Mouse (Mus musculus) lung, adult 18-20 months (tissue): ENCODE measurements around the gene Zfp949.
"Not testable (repeated sequence)": the region's sequence is repeated elsewhere in the genome, so short reads cannot be mapped to it uniquely, and the experiment has no call there.

ENCODE experiments used
- DNase-seq, 2 experiments: peaks; one replicate each; pipeline ENCODE4 v3.0.0; 2022; ENCODE audit warnings: mixed read lengths in 2 of 2

Gene Zfp949

DNA sequence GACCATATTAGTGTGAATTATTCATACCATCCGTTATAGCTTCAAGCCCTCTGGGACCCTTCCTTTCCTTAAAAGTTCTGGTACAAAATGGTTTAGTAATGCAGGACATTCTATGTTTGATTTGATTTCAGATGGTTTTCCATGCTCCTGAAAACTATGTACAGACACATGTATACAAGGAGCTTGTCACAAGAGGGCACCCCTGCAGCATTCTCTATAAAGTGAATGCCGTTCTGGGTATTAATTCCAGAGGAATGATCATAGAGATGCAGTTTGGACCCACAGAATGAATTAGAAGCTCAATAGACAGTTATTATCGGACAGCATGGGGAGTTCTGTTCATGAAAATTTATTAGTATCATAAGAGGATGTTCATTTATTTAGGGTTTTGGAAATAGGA, 2.3 kb upstream of the Zfp949 start:
- DNase-seq, result no peak

DNA sequence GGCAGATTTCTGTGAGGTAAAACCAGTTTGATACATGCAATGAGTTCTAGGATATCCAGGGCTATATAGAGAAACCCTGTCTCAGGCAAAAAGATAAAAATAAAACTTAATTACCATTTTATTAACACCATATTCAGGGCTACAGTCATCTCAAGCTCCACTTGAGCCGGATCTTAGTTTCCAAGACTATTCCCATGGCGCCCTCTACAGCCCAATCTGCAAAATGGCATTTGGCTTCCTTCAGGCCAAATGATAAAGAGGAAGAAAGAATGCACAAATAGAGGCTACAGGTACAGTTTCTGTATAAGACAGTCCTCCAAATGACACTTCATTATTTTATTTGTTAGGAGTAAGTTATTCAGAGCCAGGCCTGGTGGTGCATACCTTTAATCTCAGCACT, 1.7 kb upstream of the Zfp949 start:
- peak; percentile 21 to 62 for DNase-seq

DNA sequence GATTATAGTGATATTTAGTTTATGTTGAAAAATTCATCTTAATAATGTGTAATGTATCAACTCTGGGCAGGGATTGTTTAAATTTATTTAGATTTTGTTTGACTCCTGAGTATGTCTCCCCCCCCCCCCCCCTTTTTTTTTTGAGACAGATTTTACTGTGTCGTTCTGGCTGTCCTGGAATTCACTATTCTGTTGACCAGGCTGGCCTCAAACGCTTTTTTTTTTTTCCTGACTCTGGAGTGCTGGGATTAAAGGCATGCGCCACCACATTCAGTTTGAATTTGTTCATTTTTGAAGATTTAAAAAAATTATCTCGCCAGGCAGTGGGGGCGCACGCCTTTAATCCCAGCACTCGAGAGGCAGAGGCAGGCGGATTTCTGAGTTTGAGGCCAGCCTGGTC, 1.2 kb upstream of the Zfp949 start:
- no peak for DNase-seq

DNA sequence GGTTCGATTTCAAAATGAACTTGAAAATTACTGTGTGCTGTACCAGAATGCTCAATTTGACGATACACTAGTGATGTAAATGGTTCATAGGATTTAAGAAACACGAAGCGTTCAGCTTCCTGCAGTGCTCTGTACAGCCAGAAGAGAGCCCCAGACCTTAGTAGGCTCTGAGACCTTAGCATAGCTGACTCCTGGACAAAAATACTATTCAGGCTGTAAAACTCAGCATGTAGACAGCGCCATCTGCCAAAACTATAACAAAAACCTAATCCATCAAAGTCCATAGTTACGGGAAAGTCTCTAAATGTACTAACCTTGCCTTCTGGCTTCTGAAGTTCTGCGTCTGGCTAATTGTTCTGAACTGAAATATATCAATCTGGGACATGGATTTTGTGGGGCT, 550 bp upstream of the Zfp949 start:
- peak in 1 of 2 experiments; percentile 38 for DNase-seq

DNA sequence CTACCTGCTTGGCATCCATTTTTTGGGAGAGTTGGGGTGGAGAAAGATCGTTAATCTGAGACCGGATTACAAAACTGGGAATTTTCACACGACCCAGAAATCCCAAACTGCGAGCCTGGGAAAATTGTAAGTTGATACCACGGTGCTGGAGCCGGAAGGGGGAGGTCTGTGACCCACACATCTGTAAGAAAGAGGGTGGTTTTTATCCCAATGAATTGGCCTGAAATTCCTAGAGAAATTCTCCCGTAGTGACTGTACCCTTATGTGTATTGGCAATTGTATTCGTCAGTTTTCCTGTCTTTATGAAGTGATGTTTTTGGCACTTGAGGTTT, 760 bp downstream of the Zfp949 start:
- DNase-seq, result no peak

DNA sequence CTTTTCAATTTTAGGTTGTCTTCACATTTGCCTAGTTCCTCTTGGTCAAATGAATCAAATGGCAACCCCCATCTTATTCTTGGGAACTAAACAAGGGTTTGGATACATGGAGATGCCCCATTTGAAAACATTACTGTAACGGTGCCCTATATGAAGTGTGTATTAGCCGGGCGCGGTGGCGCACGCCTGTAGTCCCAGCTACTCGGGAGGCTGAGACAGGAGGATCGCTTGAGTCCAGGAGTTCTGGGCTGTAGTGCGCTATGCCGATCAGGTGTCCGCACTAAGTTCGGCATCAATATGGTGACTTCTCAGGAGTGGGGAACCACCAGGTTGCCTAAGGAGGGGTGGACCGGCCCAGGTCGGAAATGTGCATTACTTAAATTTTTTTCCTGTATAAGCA, 5.3 kb downstream of the Zfp949 start:
- no peak for DNase-seq

DNA sequence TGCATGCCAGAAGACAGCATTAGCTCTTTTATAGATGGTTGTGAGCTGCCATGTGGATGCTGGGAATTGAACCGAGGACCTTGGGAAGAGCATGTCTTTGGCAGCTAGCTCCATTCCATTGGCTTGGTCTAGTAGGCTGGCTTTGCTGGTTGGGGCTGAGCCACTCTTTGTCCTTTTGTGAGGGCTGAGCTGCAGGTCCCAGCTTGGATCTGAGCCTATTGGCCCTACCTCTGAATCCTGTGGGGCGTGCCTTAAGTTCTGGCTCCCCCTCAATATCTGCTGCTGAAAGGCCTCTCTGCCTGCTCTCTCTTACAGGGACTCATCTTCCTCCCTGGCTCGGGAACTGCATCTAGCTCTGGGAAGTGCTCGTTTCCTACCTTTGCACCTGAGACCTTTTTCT, 10.3 kb downstream of the Zfp949 start:
- DNase-seq, result no peak

DNA sequence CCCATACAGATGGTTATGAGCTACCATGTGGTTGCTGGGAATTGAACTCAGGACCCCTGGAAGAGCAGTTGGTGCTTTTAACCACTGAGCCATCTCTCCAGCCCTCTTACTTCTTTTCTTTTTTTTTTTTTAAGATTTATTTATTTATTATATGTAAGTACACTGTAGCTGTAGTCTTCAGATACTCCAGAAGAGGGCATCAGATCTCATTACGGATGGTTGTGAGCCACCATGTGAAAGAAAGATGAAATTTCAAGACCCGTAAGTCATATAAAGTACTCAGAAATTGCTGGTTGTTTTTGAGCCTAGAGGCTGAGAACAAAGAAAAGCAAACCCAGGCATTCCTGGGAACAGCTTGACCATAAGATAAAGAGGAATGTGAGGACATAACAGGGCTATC, 13.7 kb downstream of the Zfp949 start:
- not testable (repeated sequence) for DNase-seq

DNA sequence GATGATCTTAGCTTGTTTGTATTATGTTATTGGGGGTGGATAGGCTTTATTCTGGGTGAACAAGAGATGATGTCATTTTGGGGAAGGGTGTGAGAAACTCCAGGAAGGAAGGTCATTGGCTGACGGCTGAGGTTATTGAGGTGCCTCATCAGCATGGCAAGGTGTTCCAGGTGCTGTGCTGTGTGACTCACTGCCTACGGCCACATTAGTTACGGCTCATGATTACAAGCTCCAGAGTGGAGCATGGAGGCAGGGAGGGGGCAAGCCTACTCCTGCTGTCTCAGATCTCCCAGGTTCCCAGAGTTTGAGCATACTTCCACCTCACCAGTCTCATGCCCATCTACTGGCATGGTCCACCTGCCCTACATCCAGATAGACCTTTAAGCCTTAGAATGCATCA, 22.7 kb downstream of the Zfp949 start:
- DNase-seq, result not testable (repeated sequence)

DNA sequence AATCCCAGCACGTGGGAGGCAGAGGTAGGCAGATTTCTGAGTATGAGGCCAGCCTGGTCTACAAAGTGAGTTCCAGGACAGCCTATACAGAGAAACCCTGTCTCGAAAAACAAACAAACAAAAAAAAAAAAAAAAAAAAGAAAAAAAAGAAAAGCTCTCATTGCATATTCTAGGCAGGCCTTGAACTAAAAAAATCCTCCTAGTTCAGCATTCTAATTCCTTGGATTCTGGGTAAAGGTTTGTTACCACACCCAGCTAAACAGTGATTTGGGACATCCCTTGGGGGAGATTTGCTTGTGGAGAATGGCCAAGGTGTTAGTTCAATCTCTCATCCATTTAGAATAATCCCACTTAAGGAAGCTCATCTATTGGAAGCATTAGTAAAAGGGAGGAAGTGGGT, 32.8 kb downstream of the Zfp949 start, which contains the start of gene Trim43a:
Trim43a (plus strand) TSS at position 301 of the 400 bp plus-strand sequence.
- not testable (repeated sequence) for DNase-seq

DNA sequence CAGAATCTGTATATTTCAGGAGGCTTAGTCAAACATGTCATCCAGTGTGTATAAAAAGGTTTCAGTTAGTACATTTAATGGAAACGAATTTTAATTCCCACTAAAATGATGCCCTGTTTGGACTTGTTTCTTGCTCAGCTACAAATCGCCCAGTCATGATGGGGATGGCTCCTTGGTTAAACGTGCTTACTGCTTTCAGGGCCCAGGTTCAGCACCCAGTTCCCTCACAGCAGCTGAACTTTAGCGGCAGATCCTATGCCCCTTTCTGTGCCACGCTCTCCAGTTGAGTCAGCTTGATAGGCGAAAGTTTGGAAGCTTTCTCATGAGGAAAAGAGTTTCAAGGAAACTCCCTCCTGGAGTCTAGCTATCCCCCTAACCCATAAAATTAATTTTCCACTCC, 45.9 kb downstream of the Zfp949 start:
- DNase-seq, result not testable (repeated sequence)

DNA sequence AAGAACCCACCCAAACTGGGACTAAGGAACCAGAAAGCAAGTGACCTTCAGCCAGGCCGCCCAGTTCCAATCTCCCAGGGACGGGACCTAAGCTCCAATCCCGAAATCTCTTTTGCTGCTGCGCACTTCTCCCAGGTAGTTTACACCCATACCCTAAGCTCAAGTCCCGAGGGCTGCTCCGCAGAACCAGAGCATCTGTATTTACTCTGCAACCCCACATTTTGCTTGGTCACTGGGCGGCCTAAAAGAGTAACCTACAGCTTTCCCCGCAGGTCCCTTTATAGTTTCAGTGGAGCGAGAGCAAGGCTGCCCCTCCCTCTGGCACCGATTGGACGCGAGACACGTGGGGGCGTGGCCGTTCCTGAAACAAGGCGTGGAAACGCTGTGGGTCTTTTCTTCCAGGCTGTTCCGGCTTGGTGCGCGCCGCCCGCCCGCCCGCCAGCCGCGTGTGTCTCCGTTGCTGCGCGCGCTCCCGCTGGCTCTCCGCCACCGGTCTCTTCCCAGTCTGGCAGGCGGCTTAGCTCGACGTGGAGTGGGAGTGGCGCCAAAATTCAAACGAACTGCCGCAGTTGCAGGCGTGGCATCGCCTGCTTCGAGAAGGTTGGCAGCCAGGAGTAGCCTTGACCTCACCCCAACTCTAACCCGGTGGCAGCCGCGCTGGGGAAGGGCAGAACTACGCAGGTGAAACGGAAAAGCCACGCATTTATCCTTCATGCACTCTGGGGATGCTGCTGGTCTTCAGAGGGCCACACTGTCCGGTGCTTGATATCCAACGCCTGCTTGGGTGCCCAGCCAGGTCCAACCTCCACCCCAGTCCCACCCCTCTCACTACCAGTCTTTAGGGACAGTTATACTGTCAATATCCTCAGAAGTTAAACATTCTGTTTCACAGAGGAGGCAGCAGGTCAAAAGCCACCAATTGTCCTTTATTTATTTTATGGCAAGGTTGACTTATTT, 51.7 kb downstream of the Zfp949 start:
- DNase-seq, result peak; percentile 99
